Mouse (Mus musculus) mouse trophoblast stem cell (cell line): ENCODE measurements around the gene Calu.
"Not testable (repeated sequence)": the region's sequence is repeated elsewhere in the genome, so short reads cannot be mapped to it uniquely, and the experiment has no call there.

ENCODE experiments used
- in situ Hi-C, 2 experiments: fragments of 300-500 bp; cut with MseI, MboI; formaldehyde crosslinking; loops; 2 replicates in 1 of 2; 3 replicates in 1 of 2; pipeline ENCODE4 v1.15.1; 2025

The Calu gene

DNA sequence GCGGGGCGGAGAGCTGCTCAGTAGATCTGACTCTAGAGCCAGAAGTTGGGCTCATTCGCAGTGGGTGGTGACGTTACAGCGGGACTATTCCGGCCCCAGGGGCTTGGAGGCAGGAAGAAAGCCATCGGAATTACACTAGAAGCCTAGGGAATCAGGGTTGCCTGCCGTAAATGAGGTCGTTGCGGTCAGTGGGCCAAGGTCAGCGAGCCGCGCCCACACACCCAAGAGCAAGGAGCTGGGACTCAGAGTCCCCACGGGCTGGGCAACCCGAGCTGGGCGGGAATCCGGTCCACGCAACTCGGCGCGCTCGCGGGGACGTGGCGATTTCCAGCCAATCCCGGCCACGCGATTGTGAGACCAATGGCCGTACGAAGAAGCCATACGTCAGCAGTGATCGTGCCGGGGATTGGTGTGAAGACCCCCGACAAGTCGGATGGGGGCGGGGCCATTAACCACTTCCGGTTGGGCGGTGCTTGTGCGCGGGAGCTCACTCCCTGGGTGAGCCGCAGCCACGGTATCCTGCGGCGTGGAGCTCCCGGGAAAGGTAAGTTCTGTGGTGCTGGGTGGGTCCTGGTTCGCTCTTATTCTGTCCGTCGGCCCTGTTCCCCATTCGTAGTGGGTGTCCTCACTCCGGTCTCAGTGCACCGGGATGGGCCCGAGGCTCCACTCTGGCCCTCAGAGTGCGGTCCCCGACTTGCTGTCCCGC, at the start of gene Calu:
Gene Calu (plus strand): TSS at position 405 of the 706 bp plus-strand sequence.
- in situ Hi-C loops: no loop called here

DNA sequence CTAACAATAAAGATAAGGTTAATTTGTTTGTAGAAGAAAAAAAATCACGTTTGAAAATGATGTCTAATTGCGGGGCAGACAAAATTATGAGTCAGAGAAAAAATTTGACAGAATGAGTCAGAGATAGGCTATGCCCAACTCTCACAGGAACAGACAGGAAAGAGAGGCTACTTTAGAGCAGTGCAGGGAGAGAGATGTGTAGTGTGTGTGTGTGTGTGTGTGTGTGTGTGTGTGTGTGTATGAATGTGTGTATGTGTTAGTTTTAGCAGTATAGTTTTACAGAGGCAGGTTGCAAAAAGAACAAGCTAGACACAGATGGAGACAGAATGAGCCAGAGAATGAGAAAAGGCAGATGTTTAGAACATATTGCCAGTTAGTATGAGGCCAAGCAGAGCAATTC, 48.8 kb upstream of the Calu start:
- in situ Hi-C loops: no loop called here

DNA sequence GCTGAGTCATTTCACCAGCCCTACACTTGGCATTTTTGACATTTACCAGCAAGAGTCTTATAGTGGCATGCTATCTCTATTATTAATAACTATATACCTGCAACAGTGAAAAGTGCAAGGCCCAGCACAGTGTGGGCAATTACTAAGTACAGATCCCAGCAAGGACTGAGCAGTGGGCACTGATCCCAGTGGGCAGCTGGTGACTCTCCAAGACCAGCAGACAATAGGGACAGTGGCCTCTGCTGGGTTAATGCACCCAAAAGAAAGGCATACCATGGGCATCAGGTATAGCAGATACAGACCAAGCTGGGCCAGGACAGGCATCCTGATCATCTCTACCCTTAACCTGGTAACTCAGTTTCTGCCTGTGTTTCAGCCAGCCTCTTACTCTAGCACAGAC, 44.6 kb upstream of the Calu start:
- in situ Hi-C loops: no loop called here

DNA sequence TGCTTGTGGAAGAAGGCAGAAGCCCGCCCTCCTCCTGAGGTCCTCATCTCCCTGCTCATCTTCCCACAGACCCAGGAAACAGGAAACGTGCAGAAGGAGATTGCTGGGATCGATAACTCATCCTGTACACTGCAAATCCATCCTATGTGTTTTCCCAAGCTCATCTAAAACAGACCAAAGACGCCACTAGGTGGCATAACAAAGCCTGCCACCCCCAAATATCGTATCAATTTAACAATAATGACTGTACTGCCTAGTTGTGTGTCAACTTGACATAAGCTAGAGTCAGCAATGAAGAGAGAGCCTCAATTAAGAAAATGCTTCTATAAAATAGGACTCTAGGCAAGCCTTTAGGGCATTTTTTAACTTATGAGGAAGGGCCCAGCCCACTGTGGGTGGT, 44.1 kb upstream of the Calu start:
- in situ Hi-C loops: no loop called here

DNA sequence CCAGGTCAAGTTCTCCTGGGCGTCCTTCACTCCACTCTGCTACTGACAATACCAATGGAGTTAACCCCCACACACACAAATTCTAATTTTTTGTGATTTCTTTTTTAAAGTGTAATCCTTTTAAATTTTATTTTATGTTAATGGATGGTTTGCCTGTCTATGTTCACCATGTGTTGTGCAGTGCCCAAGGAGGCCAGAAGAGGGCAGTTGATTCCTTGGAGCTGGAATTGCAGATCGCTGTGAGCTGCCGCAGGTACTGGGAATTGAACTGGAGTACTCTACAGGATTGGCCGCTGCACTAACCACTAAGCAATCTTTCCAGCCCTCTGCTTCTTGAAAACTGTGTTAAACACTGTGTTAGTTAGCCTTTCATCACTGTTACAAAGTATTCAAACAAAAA, 42.4 kb upstream of the Calu start:
- in situ Hi-C loops: no loop called here

DNA sequence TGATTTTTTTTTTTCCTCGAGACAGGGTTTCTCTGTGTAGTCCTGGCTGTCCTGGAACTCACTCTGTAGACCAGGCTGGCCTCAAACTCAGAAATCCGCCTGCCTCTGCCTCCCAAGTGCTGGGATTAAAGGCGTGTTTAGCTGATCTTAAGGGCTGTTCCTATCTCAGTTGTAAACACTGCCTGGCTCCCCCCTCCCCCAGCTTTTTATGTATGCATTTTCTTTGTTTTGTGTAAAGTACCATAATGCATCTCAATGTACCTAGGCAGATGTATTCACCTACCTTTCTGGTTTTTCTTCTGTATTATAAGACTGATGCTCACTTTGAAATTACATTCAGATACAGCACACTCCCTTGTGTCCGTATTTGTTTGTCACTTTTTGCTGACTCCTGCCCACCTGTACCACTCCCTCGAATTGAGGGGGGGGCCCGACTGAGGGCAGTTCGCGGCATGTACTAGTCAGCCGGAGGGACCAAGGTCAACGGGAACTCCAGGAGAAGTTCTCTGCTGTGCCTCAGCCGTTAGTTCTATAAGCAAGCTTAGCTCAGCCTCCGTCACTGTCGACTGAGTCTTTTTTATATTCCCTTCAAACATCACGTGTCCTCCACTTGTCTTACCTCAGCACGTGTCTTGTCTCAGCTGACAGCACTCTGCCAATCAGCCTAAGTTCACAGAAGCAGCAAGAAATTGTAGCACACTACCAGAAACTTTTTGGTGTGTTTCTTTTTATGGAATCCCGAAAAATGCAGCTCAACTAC, 38.8 kb upstream of the Calu start:
- in situ Hi-C loops: no loop called here

DNA sequence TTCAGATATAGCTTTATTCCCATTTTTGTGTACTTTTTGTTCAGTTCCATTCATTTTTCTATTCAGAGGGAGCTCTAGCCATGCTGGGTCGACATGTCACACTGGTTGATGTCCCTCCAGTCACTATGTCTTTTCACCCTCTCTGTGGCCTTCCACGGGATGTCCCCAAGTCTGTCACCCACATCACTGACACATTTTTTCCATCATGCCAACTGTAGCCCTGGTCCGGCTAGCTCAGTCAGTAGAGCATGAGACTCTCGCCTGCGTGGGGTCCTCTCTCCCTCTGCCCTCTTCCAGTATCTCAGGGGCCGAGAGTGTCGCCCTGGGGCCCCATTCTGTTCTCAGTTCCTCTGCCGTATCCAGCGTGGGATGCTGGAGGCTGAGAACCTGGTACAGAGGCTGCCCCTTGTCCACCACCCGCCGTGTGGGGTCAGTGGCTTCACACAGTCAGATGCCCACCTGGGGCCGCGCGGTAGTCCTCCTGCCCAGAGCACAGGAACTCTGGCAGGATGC, 34.1 kb upstream of the Calu start:
- in situ Hi-C loops: no loop called here

DNA sequence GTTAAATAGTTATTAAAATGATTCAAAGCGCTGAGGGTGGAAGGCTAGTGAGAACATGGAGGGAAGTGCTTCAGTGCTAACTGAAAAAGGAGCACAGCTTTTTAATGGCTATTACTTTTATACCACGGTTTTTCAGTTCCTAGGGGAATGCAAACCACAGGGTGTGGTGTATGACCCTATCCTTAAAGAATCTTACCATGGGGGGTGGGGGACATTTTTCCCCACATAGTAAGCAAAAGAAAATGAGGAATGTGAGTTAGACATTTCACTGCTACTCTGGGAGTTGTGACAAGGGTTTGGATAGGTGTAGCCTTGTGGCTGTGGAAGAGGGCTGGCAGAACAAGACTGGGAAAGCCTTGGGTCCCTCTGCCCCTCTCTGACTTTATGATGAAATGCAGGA, 30.6 kb upstream of the Calu start:
- in situ Hi-C loops: no loop called here

DNA sequence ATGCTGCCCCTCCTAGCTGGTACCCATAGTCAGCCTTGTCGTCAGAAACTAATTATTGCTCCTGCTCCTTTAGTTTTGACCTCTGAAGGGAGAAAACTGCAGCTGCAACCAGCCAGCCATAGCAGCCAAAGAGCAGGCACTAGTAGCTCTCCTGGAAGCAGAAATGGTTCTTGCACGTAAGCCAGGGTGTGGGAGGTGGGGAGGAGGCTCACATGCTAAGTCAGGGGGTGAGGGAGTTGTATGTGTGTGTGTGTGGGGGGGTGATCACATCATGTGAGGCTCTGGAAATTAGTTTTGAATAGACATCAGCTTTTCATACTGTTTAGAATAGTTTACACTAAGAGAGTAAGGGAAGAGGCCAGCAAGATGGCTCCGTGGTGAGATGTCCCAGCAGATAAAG, 29.9 kb upstream of the Calu start:
- in situ Hi-C loops: no loop called here

DNA sequence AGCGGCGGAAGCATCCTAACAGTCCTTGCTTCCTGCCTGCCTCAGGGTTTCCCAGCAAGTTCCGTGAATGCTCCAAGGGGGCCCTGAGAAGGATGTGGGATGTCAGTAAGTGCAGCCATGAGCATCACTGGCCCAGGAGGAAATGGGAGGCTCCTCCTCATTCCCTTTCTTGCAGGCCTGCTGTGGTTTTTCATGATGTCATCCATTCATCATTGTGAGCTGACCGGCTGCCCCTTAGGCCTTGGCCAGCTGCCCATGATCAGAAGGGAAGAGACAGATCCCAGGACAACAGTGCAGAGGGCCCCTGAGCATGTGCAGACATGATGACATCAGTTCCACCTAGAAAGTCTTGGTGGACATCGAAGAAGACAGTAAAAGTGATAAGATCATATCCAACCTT, 29.0 kb upstream of the Calu start, which contains the start of gene Fam71f1:
Gene Fam71f1 (plus strand): TSS at position 262 of the 400 bp plus-strand sequence.
- in situ Hi-C loops: no loop called here

DNA sequence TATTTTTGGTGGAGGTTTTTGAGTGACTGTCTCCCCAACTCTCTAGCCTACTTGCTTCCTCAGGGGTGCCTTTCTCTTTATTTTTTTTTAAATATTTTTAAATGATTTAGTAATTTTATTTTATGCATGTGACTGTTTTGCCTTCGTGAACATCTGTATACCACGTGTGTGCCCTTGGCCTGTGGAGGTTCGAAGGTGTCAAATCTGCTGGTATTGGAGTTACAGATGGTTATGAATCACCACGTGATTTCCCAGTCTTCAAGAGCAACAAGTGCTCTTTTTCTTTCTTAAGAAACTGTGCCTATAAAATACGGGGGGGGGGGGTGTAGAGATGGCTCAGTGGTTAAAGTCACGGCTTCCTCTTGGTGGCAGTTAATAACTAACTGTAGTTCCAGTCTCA, 26.3 kb upstream of the Calu start:
- in situ Hi-C loops: no loop called here

DNA sequence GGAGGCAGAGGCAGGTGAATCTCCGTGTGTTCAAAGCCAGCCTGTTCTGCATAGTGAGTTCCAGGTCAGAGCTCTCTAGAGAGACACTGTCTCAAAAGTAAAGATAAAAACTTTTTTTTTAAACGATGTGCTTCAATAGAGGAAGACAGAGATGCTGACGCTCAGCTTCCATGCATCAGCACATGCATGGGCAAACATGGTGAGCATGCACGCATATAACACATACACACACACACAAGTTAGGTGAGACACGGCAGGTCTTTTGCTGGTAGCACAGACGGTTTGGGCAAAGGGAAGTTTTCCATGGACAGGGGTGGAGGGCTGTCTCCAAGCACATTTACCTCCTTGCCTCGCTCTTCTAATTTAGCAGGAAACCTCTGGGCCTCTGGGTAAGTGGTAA, 25.7 kb upstream of the Calu start:
- in situ Hi-C loops: no loop called here

DNA sequence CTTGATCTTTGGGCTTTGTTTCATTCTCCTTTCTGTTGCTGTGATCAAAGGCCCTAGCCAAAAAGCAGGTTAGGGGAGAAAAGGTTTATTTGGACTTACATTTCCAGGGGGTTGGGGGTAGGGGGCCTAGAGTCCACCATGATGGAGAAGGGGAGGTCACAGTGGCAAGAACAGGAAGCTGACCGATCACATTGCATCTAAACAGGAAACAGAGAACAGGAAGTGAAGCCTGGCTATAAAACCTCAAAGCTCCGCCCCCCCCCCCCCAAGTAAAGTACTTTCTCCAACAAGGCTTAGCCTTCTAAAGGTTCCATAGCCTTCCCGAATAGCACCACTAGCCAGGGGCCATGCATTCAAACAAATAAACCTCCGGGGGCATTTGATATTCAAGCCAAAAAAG, 25.1 kb upstream of the Calu start:
- in situ Hi-C loops: no loop called here

DNA sequence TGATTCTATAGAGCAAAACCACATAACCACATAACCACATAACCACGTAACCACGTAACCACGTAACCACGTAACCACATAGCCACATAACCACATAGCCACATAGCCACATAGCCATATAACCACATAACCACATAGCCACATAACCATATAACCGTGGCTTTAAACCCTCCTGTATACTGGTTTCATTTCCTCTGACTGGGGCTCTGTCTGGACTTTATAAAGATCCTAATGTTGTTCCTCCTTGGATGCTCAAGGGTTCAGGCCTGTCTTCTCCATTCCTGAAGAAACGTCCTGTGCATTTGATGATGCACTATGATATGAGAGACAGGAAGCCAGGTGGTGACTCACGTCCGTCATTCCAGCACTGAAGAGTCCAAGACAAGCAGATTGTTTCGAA, 20.9 kb upstream of the Calu start:
- in situ Hi-C loops: no loop called here

DNA sequence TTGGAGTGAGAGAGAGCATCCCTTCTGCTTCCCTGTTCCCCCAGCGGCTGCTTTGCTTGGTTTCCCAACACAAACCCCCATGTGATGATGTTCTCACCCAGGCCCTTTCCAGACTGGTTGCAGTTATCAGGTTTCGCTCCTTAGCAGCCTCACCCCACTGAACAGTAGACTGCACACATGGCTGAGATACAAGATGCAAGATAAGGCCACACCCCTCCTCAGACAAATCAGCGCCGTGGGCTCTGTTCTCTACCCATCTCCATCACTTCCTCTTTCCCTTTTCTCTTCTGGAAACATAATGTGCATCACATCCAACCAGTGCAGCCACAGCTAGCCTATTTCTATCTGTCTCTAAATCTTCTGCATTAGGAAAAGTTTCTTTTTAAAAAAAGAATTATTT, 18.4 kb upstream of the Calu start:
- in situ Hi-C loops: no loop called here

DNA sequence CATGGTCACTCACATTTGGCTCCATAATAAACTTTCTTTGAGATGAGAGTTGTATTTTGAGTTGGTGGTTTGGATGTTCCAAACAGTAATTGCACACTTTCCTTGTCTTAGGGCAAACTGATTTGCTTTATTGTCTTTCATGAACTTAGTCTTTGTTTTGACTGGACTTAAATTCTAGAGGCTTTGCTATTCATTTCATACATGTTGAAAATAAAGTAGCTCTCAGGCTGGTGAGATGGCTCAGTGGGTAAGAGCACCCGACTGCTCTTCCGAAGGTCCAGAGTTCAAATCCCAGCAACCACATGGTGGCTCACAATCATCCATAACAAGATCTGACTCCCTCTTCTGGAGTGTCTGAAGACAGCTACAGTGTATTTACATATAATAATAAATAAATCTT, 1.4 kb upstream of the Calu start:
- in situ Hi-C loops: not testable (repeated sequence)

DNA sequence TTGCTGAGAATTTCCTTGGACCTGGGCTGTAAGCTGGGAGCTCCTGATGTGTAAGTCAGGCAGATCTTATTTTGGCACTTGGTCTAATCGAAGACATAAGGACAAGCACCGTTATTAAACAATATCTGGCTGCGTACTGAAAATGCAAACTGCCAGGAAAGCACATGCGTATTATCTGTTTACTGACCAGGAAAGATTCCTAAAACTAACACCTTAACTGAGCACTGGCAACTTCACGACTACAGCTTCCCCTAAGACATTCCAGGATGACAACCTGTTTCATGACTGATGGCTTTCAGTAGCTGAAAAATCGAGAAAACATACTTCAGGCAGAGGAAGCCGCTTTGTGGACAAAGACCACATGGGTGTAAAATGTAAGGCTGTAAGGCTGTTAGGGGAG, 680 bp upstream of the Calu start:
- in situ Hi-C loops: no loop called here

DNA sequence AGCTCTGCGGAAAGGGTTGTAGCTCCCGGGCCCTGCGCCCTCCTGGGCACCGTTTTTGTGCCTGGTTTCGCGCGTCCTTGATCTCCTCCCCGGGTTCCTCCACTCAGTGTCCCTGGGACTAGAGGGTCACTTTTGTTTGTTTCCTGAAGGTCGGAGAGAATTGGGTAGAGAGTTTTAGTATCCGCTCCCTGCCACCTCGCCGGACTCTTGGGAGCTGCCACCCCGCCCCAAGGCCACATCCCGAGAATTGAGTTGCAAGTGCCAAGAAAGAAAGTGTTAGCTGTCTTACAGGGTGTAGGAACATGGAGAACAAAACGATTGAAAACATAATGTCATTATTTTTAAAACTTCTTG, 479 bp downstream of the Calu start:
- in situ Hi-C loops: no loop called here

DNA sequence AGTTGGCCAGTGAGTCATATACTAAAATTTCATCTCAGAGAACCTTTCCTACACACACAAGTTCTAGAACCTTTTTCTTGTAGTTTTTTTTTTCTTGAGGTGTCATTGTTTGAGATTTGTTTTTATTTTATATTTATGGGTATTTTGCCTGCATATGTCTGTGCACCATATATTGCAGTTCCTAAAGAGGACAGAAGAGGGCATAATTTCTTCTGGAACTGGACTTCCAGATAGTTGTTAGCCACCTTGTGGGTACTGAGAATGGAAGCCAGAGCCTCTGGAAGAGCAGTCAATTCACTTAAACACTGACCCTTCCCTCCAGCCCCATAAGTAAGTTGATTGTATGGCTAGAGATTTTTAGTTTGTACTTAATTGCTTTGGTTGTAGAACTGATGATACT, 3.7 kb downstream of the Calu start:
- in situ Hi-C loops: no loop called here

DNA sequence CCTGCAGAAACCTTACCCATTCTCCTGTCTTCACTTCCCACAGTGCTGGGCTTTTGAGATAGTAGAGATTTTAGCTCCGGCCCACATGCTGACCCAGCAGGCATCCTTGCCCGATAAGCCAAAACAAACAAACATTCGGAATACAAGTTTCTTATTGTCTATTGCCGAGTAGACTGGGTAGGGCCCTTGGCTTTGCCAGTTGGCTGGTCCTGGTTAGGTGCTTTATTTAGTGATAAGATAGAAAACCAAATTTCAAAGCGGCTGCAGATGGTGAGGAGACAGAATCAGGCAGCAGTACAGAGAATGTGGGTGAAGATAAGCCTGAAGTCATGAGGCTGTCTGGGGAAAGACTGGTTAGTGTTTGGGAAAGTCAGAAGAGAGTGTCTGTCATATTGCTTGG, 4.9 kb downstream of the Calu start:
- in situ Hi-C loops: no loop called here

DNA sequence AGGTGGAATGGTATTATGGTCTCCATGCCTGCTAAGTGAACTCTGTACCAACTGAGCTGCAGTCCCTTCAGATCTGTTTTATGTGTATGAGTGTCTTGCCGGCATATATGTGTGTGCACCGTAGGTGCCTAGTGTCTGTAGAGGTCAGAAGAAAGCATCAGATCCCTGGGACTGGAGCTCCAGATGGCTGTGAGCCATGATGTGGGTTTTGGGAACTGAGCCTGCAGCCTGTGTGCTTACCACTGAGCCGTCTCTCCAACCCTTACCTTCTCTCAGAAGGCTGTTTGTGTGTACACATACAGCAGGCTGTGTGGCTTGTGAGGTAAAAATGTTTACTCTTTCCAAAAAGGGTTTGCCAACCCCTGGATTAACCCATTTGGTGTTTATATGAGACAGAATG, 11.5 kb downstream of the Calu start:
- in situ Hi-C loops: no loop called here

DNA sequence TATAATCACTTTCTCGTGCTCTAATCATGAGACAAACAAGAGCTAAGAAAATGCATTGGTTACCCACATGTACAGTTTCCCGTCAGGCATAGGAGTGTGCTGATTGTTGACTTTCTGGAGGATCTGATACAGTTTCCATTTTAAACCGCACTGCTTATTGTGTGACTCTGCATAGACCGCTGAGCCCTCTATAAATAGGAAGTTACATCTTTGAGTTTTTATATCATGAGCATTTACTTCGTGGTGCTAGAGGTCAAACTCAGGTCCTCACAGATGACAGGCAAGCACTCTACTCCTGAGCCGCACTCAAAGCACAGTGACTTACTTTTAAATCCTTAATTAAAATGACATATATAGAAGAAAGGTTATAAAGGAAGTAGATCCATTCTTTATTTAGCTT, 12.3 kb downstream of the Calu start:
- in situ Hi-C loops: no loop called here
